28 mouse cellular contexts compared by ENCODE assay signal in the genomic region with DNA sequence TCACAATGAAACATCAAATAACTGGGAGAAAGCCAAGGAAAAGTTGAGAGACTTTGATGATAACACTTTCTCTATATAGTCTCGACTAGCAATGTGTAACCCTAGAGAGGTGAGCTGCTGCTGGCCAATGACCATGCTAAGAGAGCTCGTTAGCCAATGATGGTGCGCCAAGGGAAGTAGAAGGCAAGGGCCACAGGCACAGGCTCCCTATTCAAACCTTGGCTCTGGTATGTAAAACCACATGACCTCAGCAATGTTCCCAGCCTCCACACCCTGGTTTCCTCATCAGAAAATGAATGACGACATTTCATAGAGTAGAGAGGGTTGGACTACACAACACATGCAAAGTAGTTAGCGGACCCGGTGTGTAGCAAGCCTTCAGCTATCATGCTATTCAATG. TPM values are rescaled to one million over a fixed set of nuclear protein-coding genes. Genes with fewer than 3 reads are reported as not detected.
DNase-seq lines count a peak whose midpoint lies in the region; ATAC-seq and TF ChIP-seq lines count a peak whose summit lies in the region.
"Had no signal": no experiment of that assay in that cellular context is flagged by ENCODE, and none has a peak within 500 bp of the region (broad histone marks: within the 10 kb centered on the region; RNA-seq: fewer than 3 reads in every experiment).

No protein-coding gene starts in this region.

- peak; percentile 22 for DNase-seq in lung, postnatal 0 days (ENCODE audit: low spot score)
- DNase-seq in lung, postnatal 36 days, result no peak
- DNase-seq in 416B (ENCODE audit: low read depth), result peak; percentile 22
- peak; percentile 7 for DNase-seq in ZHBTc4 (ENCODE audit: low read depth, low spot score)
- no peak for DNase-seq in testis, postnatal 10 days (ENCODE audit: low spot score)
- DNase-seq in layer of hippocampus, adult 11-12 months (ENCODE audit: low spot score), result no peak
- DNase-seq: adrenal gland, adult 2 months; adrenal gland, postnatal 10 days; adrenal gland, postnatal 25 days; B cell, adult 2 months; cerebellum, adult 11 months; cerebellum, adult 18-20 months; cerebellum, adult 8-10 months; cerebellum, adult 9-11 months; cerebellum, postnatal 14 days; cerebellum, postnatal 36 days; embryo, embryonic 11 days had no signal

- WGBS in lung, postnatal 0 days, result 81% methylated on average over 6 of the region's 6 CpGs

- no peak overlapping the region for H3K4me3 ChIP-seq in lung, postnatal 0 days (ENCODE audit: low read depth, low read length)
- H3K4me3 ChIP-seq: embryonic facial prominence, embryonic 13.5 days; embryonic facial prominence, embryonic 15.5 days; erythroblast, embryonic 14.5 days; forebrain, embryonic 10.5 days; forebrain, embryonic 12.5 days had no signal

- TF ChIP-seq CTCF in lung, postnatal 0 days (IDR thresholded peaks at IDR 0.05), result no peak

- H3K9me3 ChIP-seq in lung, postnatal 0 days (ENCODE audit: low read length), result no peaks in the 10 kb centered on the region
- H3K9me3 ChIP-seq: embryonic facial prominence, embryonic 13.5 days; embryonic facial prominence, embryonic 15.5 days; forebrain, embryonic 10.5 days; forebrain, embryonic 12.5 days; G1E had no signal

- H3K27ac ChIP-seq in lung, postnatal 0 days (ENCODE audit: low read length), result no peak overlapping the region
- H3K27ac ChIP-seq: embryonic facial prominence, embryonic 13.5 days; embryonic facial prominence, embryonic 15.5 days; forebrain, embryonic 10.5 days; forebrain, embryonic 12.5 days had no signal

- no peak overlapping the region for H3K9ac ChIP-seq in lung, postnatal 0 days (replicated peaks; ENCODE audit: low read depth)
- H3K9ac ChIP-seq: embryonic facial prominence, embryonic 13.5 days; embryonic facial prominence, embryonic 15.5 days; forebrain, embryonic 12.5 days had no signal

- no peak overlapping the region for H3K4me2 ChIP-seq in lung, postnatal 0 days (replicated peaks; ENCODE audit: low read depth, low read length)
- H3K4me2 ChIP-seq: embryonic facial prominence, embryonic 13.5 days; embryonic facial prominence, embryonic 15.5 days; forebrain, embryonic 12.5 days had no signal

- ATAC-seq in lung, postnatal 0 days, result 0 out of 2 replicates have a peak, but pooled peaks have one; percentile 16
- ATAC-seq: CD4-positive, CD25-positive, alpha-beta regulatory T cell, adult 4 months; forebrain, embryonic 14.5 days; forebrain, embryonic 16.5 days; Patski had no signal

- H3K27me3 ChIP-seq in lung, postnatal 0 days (replicated peaks; ENCODE audit: insufficient read depth, low read length), result no peaks in the 10 kb centered on the region
- H3K27me3 ChIP-seq: CH12.LX; embryonic facial prominence, embryonic 15.5 days had no signal

- no peak for TF ChIP-seq EP300 in lung, postnatal 0 days (IDR thresholded peaks at IDR 0.05)

- no peaks in the 10 kb centered on the region for H3K36me3 ChIP-seq in lung, postnatal 0 days (ENCODE audit: insufficient read depth, low read length)
- H3K36me3 ChIP-seq: embryonic facial prominence, embryonic 13.5 days; embryonic facial prominence, embryonic 15.5 days; forebrain, embryonic 10.5 days; forebrain, embryonic 12.5 days; G1E had no signal

- no peaks in the 10 kb centered on the region for H3K4me1 ChIP-seq in lung, postnatal 0 days (ENCODE audit: insufficient read depth, low read depth, low read length)
- H3K4me1 ChIP-seq: forebrain, embryonic 10.5 days; forebrain, embryonic 12.5 days had no signal

RNA-seq across cellular contexts. Expression of gene Gm45716, which starts 15.2 kb away (rescaled TPM):
- polyA plus RNA-seq in lung, postnatal 0 days (2015; fragmentation: Nextera tagmentation; extraction: Ambion mirVana), result 11.8 and 11.9 TPM in 2 replicates

Comparison
In these comparisons a context has a peak if more than half of its experiments do, and no peak if none do; other contexts are left out.
1. DNase-seq: peak in lung, postnatal 0 days (single experiment), 416B (single experiment) and ZHBTc4 (single experiment); none in lung, postnatal 36 days (single experiment), testis, postnatal 10 days (single experiment) and layer of hippocampus, adult 11-12 months (single experiment).